Mouse (Mus musculus) inflammation-experienced regulatory T-cells (primary cell): ENCODE data around the gene Klc2. TPM values are rescaled to one million over a fixed set of nuclear protein-coding genes. Genes with fewer than 3 reads are reported as not detected.

Experiments
- polyA plus RNA-seq, 2 experiments: library from polyadenylated mRNA; unstranded; fragments of 100-300 nt; shearing (Covaris generic); gene quantifications; one replicate each; pipeline ENCODE4 v1.2.1; 2017

Klc2 gene
- 1 to 10 TPM; 5.0 to 8.7 TPM for polyA plus RNA-seq

DNA sequence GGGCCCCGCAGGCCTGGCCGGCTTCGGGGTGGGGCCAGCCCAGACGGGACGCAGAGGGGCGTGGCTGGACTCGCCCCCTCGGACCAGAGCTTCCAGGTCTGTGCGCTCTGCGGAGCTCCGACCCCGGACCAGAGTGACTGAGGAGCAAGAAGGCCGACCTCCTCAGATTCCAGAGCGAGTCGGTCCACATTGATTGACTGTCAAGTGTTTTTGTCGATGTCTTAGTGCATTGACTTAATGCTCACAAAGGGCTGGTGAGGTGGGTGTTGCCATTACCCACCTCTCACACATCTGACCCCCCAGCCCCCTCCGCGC, at the start of gene Klc2:
Gene Klc2 (minus strand): TSS at position 177 of the 315 bp plus-strand sequence.

DNA sequence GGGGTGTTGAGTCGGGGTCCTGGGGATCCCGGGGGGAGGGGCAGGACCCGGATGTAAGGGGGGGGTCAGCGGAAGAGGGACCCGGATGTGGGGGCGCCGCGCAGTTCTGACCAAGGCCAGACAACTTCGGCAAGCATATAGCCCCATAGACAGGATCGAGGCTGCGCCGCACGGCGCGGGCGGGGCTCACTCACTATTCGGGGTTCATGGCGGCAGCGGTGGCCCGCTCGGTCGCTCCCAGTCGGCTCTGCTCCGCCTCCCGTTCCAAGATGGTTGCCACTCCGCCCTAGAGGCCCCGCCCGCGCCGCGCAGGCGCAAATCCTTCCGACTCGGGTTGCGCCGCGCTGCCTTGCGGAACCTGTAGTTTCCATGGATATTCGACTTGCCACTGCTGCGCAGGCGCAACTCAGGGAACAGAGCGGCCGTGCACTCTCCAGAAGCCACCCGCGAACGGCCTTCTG, 11.6 kb downstream of the Klc2 start, which contains the start of gene Rab1b:
Gene Rab1b (minus strand): TSS at position 342 of the 461 bp plus-strand sequence.

DNA sequence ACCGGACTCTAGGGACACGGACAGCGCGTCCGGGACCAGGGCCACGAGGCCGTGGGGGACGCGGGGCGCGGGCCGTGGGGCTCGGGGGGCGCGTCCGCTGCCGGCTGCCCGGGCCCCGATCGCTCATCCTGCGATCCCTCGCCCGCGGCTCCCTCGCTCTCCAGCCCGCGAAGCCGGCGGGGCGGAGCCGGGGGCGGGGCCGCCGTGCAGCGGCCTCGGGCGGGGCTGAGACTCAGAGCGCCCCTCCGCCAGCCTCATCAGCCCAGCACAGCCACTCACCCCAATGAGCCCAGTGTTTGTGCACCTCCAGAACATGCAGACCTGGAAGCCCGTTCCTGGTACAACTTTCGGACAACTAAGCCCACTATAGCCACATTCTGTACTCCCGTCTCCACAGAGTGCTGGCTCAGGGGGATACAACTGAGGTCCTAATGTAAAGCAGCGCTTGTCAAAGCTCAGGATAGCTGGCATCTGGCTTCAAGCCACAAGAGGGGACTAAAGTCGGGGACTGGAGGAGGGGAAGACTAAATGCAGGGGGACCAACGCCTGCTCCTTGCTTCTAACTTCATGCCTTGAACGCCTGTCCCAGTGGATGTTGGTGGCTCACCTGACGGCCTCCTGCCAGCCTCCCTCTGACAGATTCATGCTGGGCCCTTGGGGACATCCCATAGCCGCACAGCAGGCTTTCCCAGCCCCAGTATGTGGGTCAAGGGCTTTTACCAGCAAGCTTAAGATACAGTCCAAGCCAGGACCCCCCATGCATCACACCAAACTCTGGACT, 19.8 kb downstream of the Klc2 start, which contains the start of gene Cnih2:
Gene Cnih2 (minus strand): TSS at position 159 of the 781 bp plus-strand sequence.

DNA sequence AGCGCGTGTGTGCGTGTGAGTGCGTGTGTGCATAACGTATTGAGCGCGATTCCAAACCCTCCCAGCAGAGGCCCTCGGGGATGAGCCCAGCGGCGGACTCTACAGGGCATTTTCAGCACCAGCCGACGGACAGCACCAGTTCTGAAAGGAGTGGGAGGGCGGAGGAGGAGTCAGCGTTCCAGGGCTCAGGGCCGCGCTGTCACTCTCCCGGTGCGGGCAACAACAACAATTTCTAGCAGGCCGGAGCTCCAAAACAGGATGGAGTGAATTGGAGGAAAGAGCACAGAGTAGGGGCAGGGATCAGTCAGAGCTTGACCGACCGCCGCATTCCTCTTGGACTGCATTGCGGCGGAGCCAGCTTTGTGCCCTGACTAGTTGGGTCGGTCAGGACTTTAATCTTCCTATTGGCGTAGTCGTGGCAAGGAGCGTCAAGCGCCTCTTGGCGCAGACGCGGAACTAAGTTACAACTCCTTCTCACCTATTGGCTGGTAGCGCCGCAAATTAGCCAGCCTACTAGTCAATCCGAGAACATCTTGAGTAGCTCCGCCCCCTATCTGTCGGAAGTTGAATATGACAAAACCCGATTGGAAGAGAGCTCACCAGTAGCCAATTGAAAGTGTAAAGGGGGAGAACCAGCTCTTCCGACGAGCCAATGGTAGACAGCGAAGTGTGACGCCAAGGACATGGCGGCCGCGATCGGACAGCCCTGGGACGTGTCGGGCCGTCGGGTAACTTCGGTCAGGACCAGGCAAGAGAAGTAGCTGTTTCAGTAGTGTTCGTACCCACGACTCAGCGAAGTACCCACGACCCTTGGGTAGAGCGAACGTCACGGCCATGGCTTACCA, 30.3 kb downstream of the Klc2 start, which contains the start of gene Yif1a:
Gene Yif1a (plus strand): TSS at position 655 of the 845 bp plus-strand sequence.

DNA sequence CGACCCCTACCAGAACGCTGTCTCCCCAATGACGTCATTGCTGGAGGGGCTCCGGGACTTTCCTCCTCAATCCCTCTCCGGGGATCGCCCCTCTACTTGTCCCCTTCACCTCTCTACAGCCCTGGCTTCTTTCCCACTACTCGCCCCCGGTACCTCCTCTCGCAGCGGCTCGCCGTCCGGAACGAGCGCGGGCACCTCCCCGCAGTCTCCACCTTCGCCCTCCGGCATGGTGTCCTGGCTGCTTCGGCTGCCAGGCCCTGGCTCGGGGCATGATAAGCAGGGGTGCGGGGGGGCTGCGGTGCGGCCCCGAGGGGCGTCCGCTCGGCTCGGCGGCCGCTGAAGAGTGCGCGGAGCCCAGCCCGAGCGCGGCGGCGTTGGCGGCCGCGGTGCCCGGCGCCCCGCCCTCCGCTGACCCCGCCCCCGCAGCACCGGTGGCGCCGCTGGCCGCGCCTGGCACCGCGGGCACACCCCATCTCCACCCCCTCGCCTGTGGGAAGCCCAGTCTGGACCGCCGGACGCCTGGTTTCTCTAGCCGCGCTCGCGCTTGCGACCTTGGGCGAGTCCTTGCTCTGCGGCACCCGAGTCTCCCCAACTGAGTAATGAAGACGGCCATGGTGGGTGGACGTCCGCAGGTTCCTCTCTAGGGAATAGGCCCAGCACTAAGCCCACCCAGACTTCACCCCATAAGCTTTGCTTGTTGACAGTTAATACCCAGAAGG, 33.1 kb downstream of the Klc2 start, which contains the start of gene Tmem151a:
Gene Tmem151a (minus strand): TSS at position 387 of the 719 bp plus-strand sequence.

DNA sequence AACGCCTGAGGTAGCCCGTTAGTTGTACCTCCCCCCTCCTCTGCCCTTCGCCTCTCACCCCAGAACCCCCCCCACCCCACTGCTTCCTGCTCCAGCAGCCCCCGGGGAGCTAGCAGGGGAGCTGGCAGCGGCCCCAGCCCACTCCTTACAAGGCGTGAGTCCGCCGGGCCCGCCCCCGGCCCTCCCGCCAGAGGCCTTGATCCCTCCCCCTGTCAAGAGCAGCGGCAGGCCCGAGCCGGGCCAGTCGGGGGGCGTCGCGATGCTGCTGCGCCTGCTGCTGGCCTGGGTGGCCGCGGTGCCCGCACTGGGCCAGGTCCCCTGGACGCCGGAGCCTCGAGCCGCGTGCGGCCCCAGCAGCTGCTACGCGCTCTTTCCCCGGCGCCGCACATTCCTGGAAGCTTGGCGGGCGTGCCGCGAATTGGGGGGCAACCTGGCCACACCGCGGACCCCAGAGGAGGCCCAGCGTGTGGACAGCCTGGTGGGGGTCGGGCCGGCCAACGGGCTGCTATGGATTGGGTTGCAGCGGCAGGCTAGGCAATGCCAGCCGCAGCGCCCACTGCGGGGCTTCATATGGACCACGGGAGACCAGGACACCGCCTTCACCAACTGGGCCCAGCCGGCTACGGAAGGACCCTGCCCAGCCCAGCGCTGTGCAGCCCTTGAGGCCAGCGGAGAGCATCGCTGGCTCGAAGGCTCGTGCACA, 50.3 kb downstream of the Klc2 start, which contains the start of gene Cd248:
Gene Cd248 (plus strand): TSS at position 212 of the 703 bp plus-strand sequence.

Other genes with a start within 250 kb of the Klc2 start
- gene Actn3, start 240.7 kb downstream of the Klc2 start, polyA plus RNA-seq, result under 1 TPM in 1 of 2 experiments, not detected in 1; 0.11 TPM
- gene Zdhhc24, start 239.9 kb downstream of the Klc2 start, polyA plus RNA-seq, result 1 to 10 TPM; 5.0 to 9.9 TPM
- 1 to 10 TPM in 1 of 2 experiments, under 1 TPM in 1; 0.71 to 3.0 TPM for gene Bbs1, start 211.9 kb downstream of the Klc2 start, polyA plus RNA-seq
- gene Dpp3, start 190.3 kb downstream of the Klc2 start, polyA plus RNA-seq, result 100 to 1,000 TPM in 1 of 2 experiments, 10 to 100 TPM in 1; 93.7 to 123 TPM
- gene Peli3, start 175.4 kb downstream of the Klc2 start, polyA plus RNA-seq, result 1 to 10 TPM in 1 of 2 experiments, under 1 TPM in 1; 0.70 to 1.9 TPM
- 10 to 100 TPM; 60.3 to 63.9 TPM for gene Mrpl11, start 156.4 kb downstream of the Klc2 start, polyA plus RNA-seq
- gene Npas4, start 128.2 kb downstream of the Klc2 start, polyA plus RNA-seq, result 1 to 10 TPM; 1.3 to 1.7 TPM
- 1 to 10 TPM; 3.4 TPM for gene Slc29a2, start 94.7 kb downstream of the Klc2 start, polyA plus RNA-seq
- gene B4gat1, start 79.7 kb downstream of the Klc2 start, polyA plus RNA-seq, result 10 to 100 TPM; 13.6 to 15.6 TPM
- 1 to 10 TPM; 2.4 to 8.5 TPM for gene AC124502.3, start 79.7 kb downstream of the Klc2 start, polyA plus RNA-seq
- 100 to 1,000 TPM; 103 to 106 TPM for gene Brms1, start 77.2 kb downstream of the Klc2 start, polyA plus RNA-seq
- under 1 TPM in 1 of 2 experiments, not detected in 1; 0.08 TPM for gene Rin1, start 68.1 kb downstream of the Klc2 start, polyA plus RNA-seq
- not detected for gene Cd248, start 50.5 kb downstream of the Klc2 start, polyA plus RNA-seq
- gene Tmem151a, start 33.0 kb downstream of the Klc2 start, polyA plus RNA-seq, result under 1 TPM; 0.31 to 0.84 TPM
- 10 to 100 TPM; 59.7 to 66.6 TPM for gene Yif1a, start 30.0 kb downstream of the Klc2 start, polyA plus RNA-seq
- gene Cnih2, start 20.0 kb downstream of the Klc2 start, polyA plus RNA-seq, result 1 to 10 TPM; 2.7 to 5.6 TPM
- gene Rab1b, start 11.5 kb downstream of the Klc2 start, polyA plus RNA-seq, result 100 to 1,000 TPM; 187 to 249 TPM
- 100 to 1,000 TPM; 106 to 118 TPM for gene Pacs1, start 154.6 kb upstream of the Klc2 start, polyA plus RNA-seq
- gene Sf3b2, start 176.9 kb upstream of the Klc2 start, polyA plus RNA-seq, result 100 to 1,000 TPM; 329 to 399 TPM
- under 1 TPM; 0.23 to 0.51 TPM for gene Gal3st3, start 179.8 kb upstream of the Klc2 start, polyA plus RNA-seq
- gene Catsper1, start 217.2 kb upstream of the Klc2 start, polyA plus RNA-seq, result not detected
- gene Cst6, start 231.0 kb upstream of the Klc2 start, polyA plus RNA-seq, result 1 to 10 TPM; 1.8 to 3.6 TPM
- gene Eif1ad, start 248.2 kb upstream of the Klc2 start, polyA plus RNA-seq, result 10 to 100 TPM; 54.9 to 70.9 TPM
- 100 to 1,000 TPM; 233 to 287 TPM for gene Banf1, start 248.6 kb upstream of the Klc2 start, polyA plus RNA-seq